Comparison of ENCODE assay signal across 20 mouse cellular contexts in the genomic region with DNA sequence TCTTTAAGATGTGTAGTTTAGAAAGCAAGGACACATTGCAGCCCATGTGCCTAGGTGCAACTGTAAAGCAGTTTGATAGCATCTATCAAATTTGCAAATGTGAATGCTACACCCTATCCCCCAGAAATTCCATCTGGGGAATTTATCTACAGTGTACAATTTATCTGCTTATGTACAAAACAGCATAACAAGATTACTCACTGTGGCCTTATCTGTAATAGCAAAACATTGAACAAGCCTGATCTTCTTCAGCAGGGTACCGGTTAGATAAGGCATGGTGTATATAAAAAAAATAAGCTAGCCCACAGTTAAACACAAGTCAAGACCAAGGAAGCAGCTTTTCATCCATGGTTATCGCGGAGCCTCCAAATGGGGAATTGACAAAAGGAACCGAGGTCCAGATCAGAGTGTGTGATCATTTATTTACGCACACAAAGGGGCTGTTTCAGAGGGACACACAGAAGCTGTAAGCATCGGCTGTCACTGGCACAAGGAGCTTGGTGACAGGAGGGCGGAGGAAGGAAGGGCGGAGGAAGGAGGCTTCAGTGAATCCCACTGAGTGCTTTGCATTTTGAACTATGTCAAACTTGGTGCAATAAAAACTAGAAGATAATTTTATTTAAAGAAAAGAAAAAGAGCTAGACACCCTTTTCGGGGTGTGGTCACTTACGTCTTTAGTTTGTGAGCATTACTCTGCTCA. TPM values are rescaled to one million over a fixed set of nuclear protein-coding genes. Genes with fewer than 3 reads are reported as not detected.
DNase-seq lines count a peak whose midpoint lies in the region; ATAC-seq and TF ChIP-seq lines count a peak whose summit lies in the region.
"Had no signal": no experiment of that assay in that cellular context is flagged by ENCODE, and none has a peak within 500 bp of the region (broad histone marks: within the 10 kb centered on the region; RNA-seq: fewer than 3 reads in every experiment).

No protein-coding gene starts in this region.

- H3K27me3 ChIP-seq in liver, embryonic 11.5 days (replicated peaks; ENCODE audit: control insufficient read depth, insufficient read depth, low read length) = no peaks in the 10 kb centered on the region
- no peaks in the 10 kb centered on the region for H3K27me3 ChIP-seq in liver, embryonic 14.5 days (ENCODE audit: control insufficient read depth, insufficient read depth, low read length)
- no peaks in the 10 kb centered on the region for H3K27me3 ChIP-seq in forebrain, embryonic 14.5 days (replicated peaks; ENCODE audit: control insufficient read depth, insufficient read depth, low read length)
- H3K27me3 ChIP-seq: forebrain, embryonic 13.5 days; heart, embryonic 13.5 days; hindbrain, embryonic 15.5 days; Patski had no signal

- H3K4me1 ChIP-seq in liver, embryonic 11.5 days (replicated peaks; ENCODE audit: control insufficient read depth, insufficient read depth, low read length) = no peaks in the 10 kb centered on the region
- H3K4me1 ChIP-seq in liver, embryonic 14.5 days (replicated peaks; ENCODE audit: control insufficient read depth in 2 of 2, insufficient read depth in 2 of 2, low read length in 1 of 2) = peaks cover 9% of the 10 kb centered on the region in 2 experiments
- H3K4me1 ChIP-seq in forebrain, embryonic 14.5 days (ENCODE audit: control insufficient read depth, insufficient read depth, low read length) = no peaks in the 10 kb centered on the region
- H3K4me1 ChIP-seq: embryonic facial prominence, embryonic 10.5 days; forebrain, embryonic 13.5 days; heart, embryonic 13.5 days; hindbrain, embryonic 15.5 days had no signal

- TF ChIP-seq EP300 in liver, embryonic 14.5 days (IDR thresholded peaks at IDR 0.05; ENCODE audit: low read depth) = peak; percentile 77

- H3K27ac ChIP-seq in liver, embryonic 11.5 days (ENCODE audit: low read depth, low read length) = no peak overlapping the region
- H3K27ac ChIP-seq in liver, embryonic 14.5 days = no peak overlapping the region
- H3K27ac ChIP-seq in forebrain, embryonic 14.5 days (ENCODE audit: low read depth, low read length) = no peak overlapping the region
- H3K27ac ChIP-seq: embryonic facial prominence, embryonic 10.5 days; forebrain, embryonic 13.5 days; heart, embryonic 13.5 days; hindbrain, embryonic 15.5 days had no signal

- no peak for TF ChIP-seq CTCF in liver, embryonic 14.5 days (IDR thresholded peaks at IDR 0.05; ENCODE audit: low read depth)

- DNase-seq in liver, embryonic 11.5 days (ENCODE audit: low spot score) = no peak
- DNase-seq in liver = no peak
- DNase-seq in liver, embryonic 14.5 days (ENCODE audit: low read depth in 3 of 3, low spot score in 3 of 3) = peak in 1 of 3 experiments; percentile 27
- DNase-seq in spleen, postnatal 10 days (ENCODE audit: low spot score in 2 of 2) = no peak
- no peak for DNase-seq in frontal cortex, postnatal 14 days (ENCODE audit: low spot score in 2 of 2)
- no peak for DNase-seq in forebrain, embryonic 14.5 days (ENCODE audit: low spot score)
- DNase-seq: adrenal gland, postnatal 14 days; B cell, adult 2 months; cerebellum, adult 2 months; cerebellum, postnatal 10 days; gastrocnemius, postnatal 14 days; heart, postnatal 36 days had no signal

- no peak overlapping the region for H3K9ac ChIP-seq in liver, embryonic 11.5 days (ENCODE audit: low read depth, low read length)
- H3K9ac ChIP-seq in liver, embryonic 14.5 days (replicated peaks) = no peak overlapping the region
- no peak overlapping the region for H3K9ac ChIP-seq in forebrain, embryonic 14.5 days (ENCODE audit: low read length)
- H3K9ac ChIP-seq: forebrain, embryonic 13.5 days; heart, embryonic 13.5 days; hindbrain, embryonic 15.5 days had no signal

- no peaks in the 10 kb centered on the region for H3K36me3 ChIP-seq in liver, embryonic 11.5 days (ENCODE audit: control insufficient read depth, insufficient read depth, low read length)
- no peaks in the 10 kb centered on the region; the same call in 1 of the 2 replicates for H3K36me3 ChIP-seq in liver, embryonic 14.5 days (replicated peaks; ENCODE audit: control insufficient read depth, insufficient read depth, low read depth)
- H3K36me3 ChIP-seq in forebrain, embryonic 14.5 days (ENCODE audit: control insufficient read depth, insufficient read depth, low read length) = no peaks in the 10 kb centered on the region
- H3K36me3 ChIP-seq: embryonic facial prominence, embryonic 10.5 days; heart, embryonic 13.5 days; hindbrain, embryonic 15.5 days had no signal

- no peak overlapping the region for H3K4me2 ChIP-seq in liver, embryonic 11.5 days
- no peak overlapping the region; the same call in 1 of the 2 replicates for H3K4me2 ChIP-seq in liver, embryonic 14.5 days (ENCODE audit: low read depth)
- H3K4me2 ChIP-seq in forebrain, embryonic 14.5 days (ENCODE audit: low read length) = no peak overlapping the region
- H3K4me2 ChIP-seq: forebrain, embryonic 13.5 days; heart, embryonic 13.5 days; hindbrain, embryonic 15.5 days had no signal

- H3K4me3 ChIP-seq in liver, embryonic 11.5 days (ENCODE audit: low read depth, low read length) = no peak overlapping the region
- no peak overlapping the region for H3K4me3 ChIP-seq in liver, embryonic 14.5 days (ENCODE audit: insufficient read depth in 1 of 2, low read depth in 2 of 2, low read length in 2 of 2)
- no peak overlapping the region for H3K4me3 ChIP-seq in forebrain, embryonic 14.5 days (ENCODE audit: low read depth, low read length)
- H3K4me3 ChIP-seq: embryonic facial prominence, embryonic 10.5 days; forebrain, embryonic 13.5 days; heart, embryonic 13.5 days; hindbrain, embryonic 15.5 days had no signal

- ATAC-seq in liver, embryonic 11.5 days (replicated peaks; ENCODE audit: low FRiP score) = peak; percentile 79
- ATAC-seq in liver, embryonic 14.5 days (ENCODE audit: insufficient read depth) = peak; percentile 84
- ATAC-seq in megakaryocyte progenitor cell, adult 5-6 weeks (replicated peaks; ENCODE audit: poor library complexity) = peak; percentile 52
- ATAC-seq in forebrain, embryonic 14.5 days = no peak
- ATAC-seq: activated CD4-positive, CD25-positive, alpha-beta regulatory T cell, adult 4 months; CD4-positive, CD25-positive, alpha-beta regulatory T cell, adult 4 months; forebrain, embryonic 13.5 days; Patski had no signal

- WGBS in liver, embryonic 11.5 days = 81% methylated on average over 10 of the region's 10 CpGs
- 55% methylated on average over 10 of the region's 10 CpGs for WGBS in liver, embryonic 14.5 days (ENCODE audit: insufficient replicate concordance)
- WGBS in forebrain, embryonic 14.5 days = 85% methylated on average over 10 of the region's 10 CpGs

- H3K9me3 ChIP-seq in liver, embryonic 11.5 days (ENCODE audit: control insufficient read depth, low read length) = no peaks in the 10 kb centered on the region
- no peaks in the 10 kb centered on the region for H3K9me3 ChIP-seq in liver, embryonic 14.5 days (ENCODE audit: control insufficient read depth, low read length)
- H3K9me3 ChIP-seq in forebrain, embryonic 14.5 days (replicated peaks; ENCODE audit: control insufficient read depth, low read length) = no peaks in the 10 kb centered on the region
- H3K9me3 ChIP-seq: embryonic facial prominence, embryonic 10.5 days; forebrain, embryonic 13.5 days; heart, embryonic 13.5 days; hindbrain, embryonic 15.5 days had no signal

RNA-seq across cellular contexts. Expression of a gene that starts 14.7 kb away (rescaled TPM):
- 9.1 and 9.4 TPM in 2 replicates for polyA plus RNA-seq in liver, embryonic 11.5 days (2014; fragmentation: Nextera tagmentation; extraction: Ambion mirVana)
- polyA plus RNA-seq in liver, embryonic 14.5 days (2012; rRNA removed) = 2.5 and 3.4 TPM in 2 replicates
- polyA plus RNA-seq in liver, embryonic 14.5 days (2014; fragmentation: Nextera tagmentation; extraction: Ambion mirVana) = 3.5 and 4.1 TPM in 2 replicates
- total RNA-seq in megakaryocyte progenitor cell, adult 5-6 weeks (2015) = 9.9 and 14.3 TPM in 2 replicates
- 10.2 and 12.9 TPM in 2 replicates for total RNA-seq in megakaryocyte progenitor cell, adult 5-6 weeks (2017)
- 1.1 and 1.4 TPM in 2 replicates for polyA plus RNA-seq in forebrain, embryonic 14.5 days (2014; fragmentation: Nextera tagmentation; extraction: Ambion mirVana)
